Mouse (Mus musculus) hindbrain, postnatal 0 days (tissue): ENCODE measurements at regions not wholly inside any gene's neighbourhood (a gene's known extent, or its start where the extent isn't known, plus 50 kb on each side); places are given as distances from the start of the nearest gene placed in this dataset.

Experiments used
- ATAC-seq: fragments of 200-750 bp; cut with Nextera tagmentation; 2 replicates; pipeline ENCODE4 v1.8.0; 2017; ENCODE audit warnings: mild to moderate bottlenecking, moderate TSS enrichment, moderate library complexity
- DNase-seq: peaks from one replicate; pipeline ENCODE4 v3.0.0-alpha.2; 2015; ENCODE audit warnings: low spot score
- H3K27ac ChIP-seq: fragments of 300-500 bp; sonication (generic); 2 replicates; pipeline ENCODE4 v1.5.1; 2014; ENCODE audit warnings: mild to moderate bottlenecking
- H3K27me3 ChIP-seq: fragments of 300-500 bp; sonication (generic); 2 replicates; pipeline ENCODE4 v1.6.1; 2014; ENCODE audit warnings: low read length, mixed read lengths; ENCODE audit not compliant: insufficient read depth
- H3K36me3 ChIP-seq: fragments of 300-500 bp; sonication (generic); 2 replicates; pipeline ENCODE4 v1.6.1; 2014; ENCODE audit warnings: low read length, mixed read lengths; ENCODE audit not compliant: insufficient read depth
- H3K4me1 ChIP-seq: fragments of 300-500 bp; sonication (generic); 2 replicates; pipeline ENCODE4 v1.6.1; 2014; ENCODE audit warnings: antibody characterized with exemption, low read length, mixed read lengths; ENCODE audit not compliant: insufficient read depth
- H3K4me2 ChIP-seq: fragments of 300-500 bp; sonication (generic); 2 replicates; pipeline ENCODE4 v1.6.1; 2014; ENCODE audit warnings: low read depth, mild to moderate bottlenecking, low read length, moderate library complexity, mixed read lengths
- H3K4me3 ChIP-seq: fragments of 300-500 bp; sonication (generic); 2 replicates; pipeline ENCODE4 v1.5.1; 2014; ENCODE audit warnings: low read length
- H3K9ac ChIP-seq: fragments of 300-500 bp; sonication (generic); replicated peaks from 2 replicates; pipeline ENCODE4 v1.6.1; 2014; ENCODE audit warnings: mild to moderate bottlenecking, low read length, moderate library complexity, mixed read lengths
- H3K9me3 ChIP-seq: fragments of 300-500 bp; sonication (generic); 2 replicates; pipeline ENCODE4 v1.6.1; 2016; ENCODE audit warnings: low read length, mixed read lengths
- CTCF ChIP-seq: IDR thresholded peaks from 2 replicates; pipeline ENCODE4 v1.5.1; 2016; ENCODE audit warnings: antibody characterized with exemption, control low read depth, low read depth
- WGBS: fragments of 180-500 bp; shearing (Covaris S2); extraction: QIAGEN DNeasy Blood & Tissue Kit; methylation state at CpG from one replicate; pipeline ENCODE4 v1.1.7; 2014; 5-methylcytosine and 5-hydroxymethylcytosine counted together

GRCm38 (mm10) chr13:82849037-82849436, 654.8 kb upstream of the Mef2c start:
- Histone ChIP-seq H3K4me3 (no peak overlapping the region), H3K36me3 (no peaks in the 10 kb centered on the region), H3K27ac (no peak overlapping the region), H3K4me1 (no peaks in the 10 kb centered on the region), H3K4me2 (no peak overlapping the region), H3K9ac (no peak overlapping the region), H3K9me3 (no peaks in the 10 kb centered on the region), H3K27me3 (no peaks in the 10 kb centered on the region)
- no peak for DNase-seq
- WGBS: 77% methylated on average over 3 of the region's 3 CpGs
- ATAC-seq: no peak
- no peak for TF ChIP-seq CTCF

- Histone ChIP-seq H3K27ac (no peak overlapping the region), H3K4me3 (no peak overlapping the region), H3K4me2 (no peak overlapping the region), H3K27me3 (no peaks in the 10 kb centered on the region), H3K36me3 (no peaks in the 10 kb centered on the region), H3K9me3 (no peaks in the 10 kb centered on the region), H3K4me1 (no peaks in the 10 kb centered on the region), H3K9ac (no peak overlapping the region)
- ATAC-seq: no peak
- TF ChIP-seq CTCF: no peak
- DNase-seq: no peak
Observed at GRCm38 (mm10) chr13:82869869-82870268, 634.0 kb upstream of the Mef2c start.

- Histone ChIP-seq H3K9me3 (no peaks in the 10 kb centered on the region), H3K4me3 (no peak overlapping the region), H3K9ac (no peak overlapping the region), H3K27ac (no peak overlapping the region), H3K27me3 (no peaks in the 10 kb centered on the region), H3K4me2 (no peak overlapping the region), H3K36me3 (no peaks in the 10 kb centered on the region), H3K4me1 (no peaks in the 10 kb centered on the region)
- DNase-seq: no peak
- no peak for TF ChIP-seq CTCF
- ATAC-seq: no peak
- 77% methylated on average over 1 of the region's 1 CpGs for WGBS
Observed at GRCm38 (mm10) chr13:82874091-82874490, 629.7 kb upstream of the Mef2c start.

GRCm38 (mm10) chr13:82883368-82883767, 620.5 kb upstream of the Mef2c start:
- Histone ChIP-seq H3K4me2 (no peak overlapping the region), H3K4me3 (no peak overlapping the region), H3K27ac (no peak overlapping the region), H3K36me3 (no peaks in the 10 kb centered on the region), H3K27me3 (no peaks in the 10 kb centered on the region), H3K9me3 (no peaks in the 10 kb centered on the region), H3K4me1 (no peaks in the 10 kb centered on the region), H3K9ac (no peak overlapping the region)
- ATAC-seq (no peak), DNase-seq (no peak)
- TF ChIP-seq CTCF: no peak

GRCm38 (mm10) chr13:82888755-82889154, 615.1 kb upstream of the Mef2c start:
- H3K27ac ChIP-seq: no peak overlapping the region
- DNase-seq (no peak), ATAC-seq (no peak)
- WGBS: 92% methylated on average over 1 of the region's 1 CpGs
- H3K4me3 ChIP-seq: no peak overlapping the region
- H3K4me1 ChIP-seq: no peaks in the 10 kb centered on the region
- no peaks in the 10 kb centered on the region for H3K27me3 ChIP-seq
- no peaks in the 10 kb centered on the region for H3K9me3 ChIP-seq
- no peak overlapping the region for H3K9ac ChIP-seq
- no peaks in the 10 kb centered on the region for H3K36me3 ChIP-seq
- no peak for TF ChIP-seq CTCF
- no peak overlapping the region for H3K4me2 ChIP-seq

- ATAC-seq: no peak
- H3K4me3 ChIP-seq: no peak overlapping the region
- no peak for TF ChIP-seq CTCF
- no peaks in the 10 kb centered on the region for H3K9me3 ChIP-seq
- H3K9ac ChIP-seq: no peak overlapping the region
- no peaks in the 10 kb centered on the region for H3K27me3 ChIP-seq
- H3K36me3 ChIP-seq: no peaks in the 10 kb centered on the region
- H3K4me1 ChIP-seq: no peaks in the 10 kb centered on the region
- H3K4me2 ChIP-seq: no peak overlapping the region
- DNase-seq: peak; percentile 12
- WGBS: 54% methylated on average over 2 of the region's 2 CpGs
- H3K27ac ChIP-seq: no peak overlapping the region
Observed at GRCm38 (mm10) chr13:82892731-82893130, 611.1 kb upstream of the Mef2c start.

GRCm38 (mm10) chr13:82899686-82900085, 604.1 kb upstream of the Mef2c start:
- DNase-seq (no peak), ATAC-seq (no peak)
- no peak for TF ChIP-seq CTCF
- Histone ChIP-seq H3K27me3 (no peaks in the 10 kb centered on the region), H3K4me2 (no peak overlapping the region), H3K4me1 (no peaks in the 10 kb centered on the region), H3K36me3 (no peaks in the 10 kb centered on the region), H3K27ac (no peak overlapping the region), H3K9ac (no peak overlapping the region), H3K9me3 (no peaks in the 10 kb centered on the region), H3K4me3 (no peak overlapping the region)
- 32% methylated on average over 4 of the region's 4 CpGs for WGBS

GRCm38 (mm10) chr13:82902160-82902559, 601.7 kb upstream of the Mef2c start:
- WGBS: 67% methylated on average over 4 of the region's 4 CpGs

More at GRCm38 (mm10) chr13:82902160-82902559, 601.7 kb upstream of the Mef2c start:
- H3K36me3 ChIP-seq: no peaks in the 10 kb centered on the region
- no peak overlapping the region for H3K4me3 ChIP-seq
- no peak overlapping the region for H3K4me2 ChIP-seq
- no peak overlapping the region for H3K27ac ChIP-seq
- DNase-seq: no peak
- ATAC-seq: no peak
- H3K4me1 ChIP-seq: no peaks in the 10 kb centered on the region
- H3K27me3 ChIP-seq: no peaks in the 10 kb centered on the region
- TF ChIP-seq CTCF: no peak
- H3K9ac ChIP-seq: no peak overlapping the region
- H3K9me3 ChIP-seq: no peaks in the 10 kb centered on the region
